Mouse (Mus musculus) hindbrain, embryonic 12.5 days (tissue): ENCODE results near the gene 1110008L16Rik. TPM values are rescaled to one million over a fixed set of nuclear protein-coding genes. Genes with fewer than 3 reads are reported as not detected.
"Not testable (repeated sequence)": the region's sequence is repeated elsewhere in the genome, so short reads cannot be mapped to it uniquely, and the experiment has no call there.

Source experiments
- ATAC-seq: fragments of 200-750 bp; cut with Nextera tagmentation; 2 replicates; pipeline ENCODE4 v1.8.0; 2017; ENCODE audit warnings: moderate TSS enrichment; ENCODE audit not compliant: low FRiP score
- H3K27ac ChIP-seq: fragments of 300-500 bp; sonication (generic); 2 replicates; pipeline ENCODE4 v1.5.1; 2016; ENCODE audit warnings: mild to moderate bottlenecking
- H3K27me3 ChIP-seq: fragments of 300-500 bp; sonication (generic); 2 replicates; pipeline ENCODE4 v1.6.1; 2016; ENCODE audit warnings: mild to moderate bottlenecking
- H3K36me3 ChIP-seq: fragments of 300-500 bp; sonication (generic); 2 replicates; pipeline ENCODE4 v1.6.1; 2016; ENCODE audit warnings: mild to moderate bottlenecking
- H3K4me1 ChIP-seq: fragments of 300-500 bp; sonication (generic); 2 replicates; pipeline ENCODE4 v1.6.1; 2016
- H3K4me2 ChIP-seq: fragments of 300-500 bp; sonication (generic); replicated peaks from 2 replicates; pipeline ENCODE4 v1.6.1; 2016; ENCODE audit warnings: mild to moderate bottlenecking
- H3K4me3 ChIP-seq: fragments of 300-500 bp; sonication (generic); 2 replicates; pipeline ENCODE4 v1.5.1; 2016; ENCODE audit warnings: mild to moderate bottlenecking
- H3K9ac ChIP-seq: fragments of 300-500 bp; sonication (generic); 2 replicates; pipeline ENCODE4 v1.6.1; 2016; ENCODE audit warnings: mild to moderate bottlenecking, moderate library complexity
- H3K9me3 ChIP-seq: fragments of 300-500 bp; sonication (generic); replicated peaks from 2 replicates; pipeline ENCODE4 v1.6.1; 2016; ENCODE audit warnings: mild to moderate bottlenecking
- WGBS: fragments of 180-500 bp; shearing (Covaris S2); methylation state at CpG from one replicate; pipeline ENCODE4 v1.1.7; 2016; 5-methylcytosine and 5-hydroxymethylcytosine counted together
- polyA plus RNA-seq: library from polyadenylated mRNA; unstranded; fragments of >200 nt; fragmentation: Nextera tagmentation; extraction: Ambion mirVana; gene quantifications from 2 replicates; pipeline ENCODE4 v1.2.1, GENCODE M21; 2016

The 1110008L16Rik gene
- polyA plus RNA-seq, 1 experiment from 2014 or later: 12.0 TPM

- no peak overlapping the region for H3K4me3 ChIP-seq
- H3K9ac ChIP-seq: no peak overlapping the region
- 86% methylated on average over 7 of the region's 7 CpGs for WGBS
- no peaks in the 10 kb centered on the region for H3K4me1 ChIP-seq
- H3K27ac ChIP-seq: no peak overlapping the region
- H3K27me3 ChIP-seq: no peaks in the 10 kb centered on the region
- H3K9me3 ChIP-seq: no peaks in the 10 kb centered on the region
- no peak overlapping the region for H3K4me2 ChIP-seq
- no peak for ATAC-seq
- H3K36me3 ChIP-seq: peaks cover 5% of the 10 kb centered on the region; the same call in 1 of the 2 replicates
Measured at GRCm38 (mm10) chr12:55387083-55387787, 87.9 kb downstream of the 1110008L16Rik start.

- Histone ChIP-seq H3K27ac (no peak overlapping the region), H3K4me3 (no peak overlapping the region), H3K9ac (no peak overlapping the region), H3K4me1 (no peaks in the 10 kb centered on the region), H3K27me3 (no peaks in the 10 kb centered on the region), H3K4me2 (no peak overlapping the region), H3K36me3 (no peaks in the 10 kb centered on the region), H3K9me3 (no peaks in the 10 kb centered on the region)
- 74% methylated on average over 11 of the region's 11 CpGs for WGBS
- ATAC-seq: no peak
Measured at GRCm38 (mm10) chr12:55387788-55388465, 88.5 kb downstream of the 1110008L16Rik start.

- ATAC-seq: no peak
- Histone ChIP-seq H3K9me3 (no peaks in the 10 kb centered on the region), H3K4me3 (no peak overlapping the region), H3K27me3 (no peaks in the 10 kb centered on the region), H3K4me2 (no peak overlapping the region), H3K27ac (no peak overlapping the region), H3K4me1 (no peaks in the 10 kb centered on the region), H3K9ac (no peak overlapping the region), H3K36me3 (no peaks in the 10 kb centered on the region)
- 72% methylated on average over 6 of the region's 6 CpGs for WGBS
Measured at GRCm38 (mm10) chr12:55388478-55388877, 89.1 kb downstream of the 1110008L16Rik start.

- no peak for ATAC-seq
- no peak overlapping the region for H3K4me2 ChIP-seq
- H3K9me3 ChIP-seq: no peaks in the 10 kb centered on the region
- WGBS: 72% methylated on average over 17 of the region's 17 CpGs
- H3K9ac ChIP-seq: no peak overlapping the region
- no peaks in the 10 kb centered on the region for H3K27me3 ChIP-seq
- H3K36me3 ChIP-seq: no peaks in the 10 kb centered on the region
- H3K4me3 ChIP-seq: no peak overlapping the region
- H3K4me1 ChIP-seq: no peaks in the 10 kb centered on the region
- no peak overlapping the region for H3K27ac ChIP-seq
Measured at GRCm38 (mm10) chr12:55389132-55390081, 90.0 kb downstream of the 1110008L16Rik start.

DNA sequence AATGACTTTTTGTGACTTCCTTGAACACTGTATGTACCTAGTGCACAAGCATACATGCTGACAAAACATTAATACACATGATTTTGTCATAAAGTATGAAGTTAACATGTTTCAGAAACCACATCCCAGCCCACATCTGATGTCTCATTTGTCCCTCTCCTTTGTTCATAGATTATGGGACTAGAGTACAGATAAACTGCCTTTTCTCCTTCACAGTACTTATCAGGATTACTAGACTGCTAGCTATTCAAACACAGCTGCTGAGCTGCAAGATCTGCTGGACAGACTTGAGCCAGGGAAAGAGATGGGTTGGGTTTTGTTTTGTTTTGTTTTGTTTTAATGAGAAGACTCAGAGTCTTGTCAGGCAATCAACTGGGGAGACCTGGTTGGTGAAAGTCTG lies 92.7 kb downstream of the 1110008L16Rik start:
- H3K9me3 ChIP-seq: no peaks in the 10 kb centered on the region
- H3K27ac ChIP-seq: no peak overlapping the region
- no peak overlapping the region for H3K4me2 ChIP-seq
- ATAC-seq: no peak
- no peaks in the 10 kb centered on the region for H3K36me3 ChIP-seq
- H3K27me3 ChIP-seq: no peaks in the 10 kb centered on the region
- H3K4me3 ChIP-seq: no peak overlapping the region
- H3K4me1 ChIP-seq: no peaks in the 10 kb centered on the region
- no peak overlapping the region for H3K9ac ChIP-seq

DNA sequence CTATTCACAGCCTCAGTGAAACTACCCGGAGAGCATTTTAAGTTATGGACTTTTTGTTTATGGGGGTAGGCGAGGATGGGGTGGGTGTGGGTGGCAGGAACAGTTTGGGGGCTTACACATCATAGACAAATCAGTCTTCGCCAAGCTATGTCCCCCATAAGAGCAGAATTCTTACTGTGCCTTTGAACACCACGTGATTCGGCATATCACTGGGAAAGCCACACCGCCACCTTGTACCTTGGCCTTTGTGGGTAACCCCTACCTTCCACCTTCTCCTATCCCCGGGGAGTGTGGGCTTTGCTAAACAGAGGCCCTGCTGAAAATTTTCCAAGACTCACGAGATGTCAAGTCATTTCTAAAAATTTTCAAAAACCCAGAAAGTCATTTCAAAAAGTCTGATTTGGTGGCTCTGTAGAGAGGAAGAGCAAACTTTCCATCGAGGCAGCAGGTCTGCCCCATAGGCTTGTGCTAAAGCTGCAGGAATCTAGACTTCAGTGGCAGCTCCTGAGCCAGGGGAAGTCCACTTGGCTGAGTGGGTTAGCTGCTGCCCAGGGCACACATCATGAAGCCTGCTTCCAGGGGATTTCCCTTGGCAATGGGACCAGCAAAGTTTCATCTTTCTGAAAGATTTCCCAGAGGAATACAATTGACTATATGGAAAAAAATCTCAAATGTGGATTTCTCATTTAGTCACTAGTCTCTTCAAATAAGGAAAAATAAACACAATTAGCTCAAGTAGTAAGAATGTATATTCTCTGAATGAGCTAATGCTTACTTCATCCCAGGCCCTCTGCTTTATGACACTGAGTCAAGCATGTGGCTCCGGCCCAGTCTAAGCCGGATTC lies 93.6 kb downstream of the 1110008L16Rik start:
- Histone ChIP-seq H3K36me3 (no peaks in the 10 kb centered on the region), H3K9me3 (no peaks in the 10 kb centered on the region), H3K27me3 (no peaks in the 10 kb centered on the region), H3K4me1 (peaks cover 3% of the 10 kb centered on the region), H3K4me3 (no peak overlapping the region), H3K27ac (no peak overlapping the region), H3K4me2 (no peak overlapping the region), H3K9ac (no peak overlapping the region)
- no peak for ATAC-seq
- WGBS: 88% methylated on average over 11 of the region's 11 CpGs

- 91% methylated on average over 14 of the region's 14 CpGs for WGBS
- ATAC-seq, H3K4me2 ChIP-seq, H3K27ac ChIP-seq, H3K4me3 ChIP-seq, H3K36me3 ChIP-seq, H3K9me3 ChIP-seq, H3K27me3 ChIP-seq, H3K9ac ChIP-seq: not testable (repeated sequence)
- peaks cover 14% of the 10 kb centered on the region for H3K4me1 ChIP-seq
Measured at GRCm38 (mm10) chr12:55395601-55396000, 96.2 kb downstream of the 1110008L16Rik start.

- Histone ChIP-seq H3K4me2 (no peak overlapping the region), H3K9me3 (no peaks in the 10 kb centered on the region), H3K36me3 (no peaks in the 10 kb centered on the region), H3K27me3 (no peaks in the 10 kb centered on the region), H3K4me3 (no peak overlapping the region), H3K27ac (no peak overlapping the region), H3K9ac (no peak overlapping the region), H3K4me1 (peaks cover 14% of the 10 kb centered on the region)
- 91% methylated on average over 4 of the region's 4 CpGs for WGBS
- ATAC-seq: no peak
Measured at GRCm38 (mm10) chr12:55396536-55396935, 97.2 kb downstream of the 1110008L16Rik start.

DNA sequence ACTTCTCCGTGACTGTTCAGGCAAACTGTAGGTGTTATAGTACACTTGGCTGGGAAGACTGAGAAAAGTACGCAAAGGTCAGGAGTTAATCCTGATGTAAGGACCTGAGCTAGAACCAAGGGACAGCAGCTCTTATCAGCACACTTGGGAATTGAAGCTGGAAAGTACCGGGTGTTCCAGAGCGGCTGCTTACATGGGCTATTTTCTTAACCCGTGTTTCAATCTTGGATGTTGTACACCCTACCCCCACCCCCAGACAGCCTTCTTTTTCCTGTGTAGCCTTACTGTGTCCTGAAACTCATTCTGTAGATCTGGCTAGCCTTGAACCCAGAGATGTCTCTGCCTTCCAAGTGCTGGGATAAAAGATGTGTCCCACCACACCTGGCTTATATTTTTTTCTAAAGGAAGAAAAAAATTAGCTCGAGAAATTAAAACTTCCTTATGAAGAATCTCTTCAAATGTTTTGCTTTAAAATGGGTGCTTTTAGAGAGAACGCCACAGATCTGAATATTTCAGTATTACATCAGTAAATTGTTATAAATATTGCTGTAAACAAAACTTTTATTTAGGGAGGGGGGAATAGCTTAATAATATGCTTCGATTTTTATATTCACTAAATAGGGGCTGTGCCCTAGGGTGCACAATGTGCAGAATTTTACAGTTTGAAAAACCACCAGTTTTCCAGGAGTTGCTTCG lies 98.3 kb downstream of the 1110008L16Rik start:
- peak overlapping the region; percentile 96 for H3K9ac ChIP-seq
- H3K36me3 ChIP-seq: peaks cover 2% of the 10 kb centered on the region; the same call in 1 of the 2 replicates
- peak overlapping the region; percentile 94 for H3K4me3 ChIP-seq
- peak overlapping the region; percentile 82 for H3K27ac ChIP-seq
- ATAC-seq: no peak
- H3K4me2 ChIP-seq: peak overlapping the region; percentile 96
- H3K4me1 ChIP-seq: peaks cover 14% of the 10 kb centered on the region
- no peaks in the 10 kb centered on the region for H3K27me3 ChIP-seq
- H3K9me3 ChIP-seq: no peaks in the 10 kb centered on the region
- 73% methylated on average over 9 of the region's 9 CpGs for WGBS

- Histone ChIP-seq H3K27ac (peak overlapping the region; percentile 82), H3K4me2 (peak overlapping the region; percentile 96), H3K36me3 (peaks cover 3% of the 10 kb centered on the region; the same call in 1 of the 2 replicates), H3K4me3 (peak overlapping the region; percentile 94), H3K4me1 (peaks cover 14% of the 10 kb centered on the region), H3K9ac (peak overlapping the region; percentile 96), H3K9me3 (no peaks in the 10 kb centered on the region), H3K27me3 (no peaks in the 10 kb centered on the region)
- peak; percentile 99 for ATAC-seq
- WGBS: 1% methylated on average over 51 of the region's 51 CpGs
Measured at GRCm38 (mm10) chr12:55398240-55399127, 99.1 kb downstream of the 1110008L16Rik start.
